Mouse (Mus musculus): Measurements from ENCODE around the gene Tssk1.

Tssk1 gene

GRCm38 (mm10) chr16:17898462-17898861 is 4.4 kb downstream of the Tssk1 start, which contains the start of the genes Dgcr2 and Tssk2:
Gene Dgcr2, minus strand, starts transcription at chr16:17898562.
Gene Tssk2, plus strand, starts transcription at chr16:17898637.
- no peak for DNase-seq (ENCODE audit: low spot score)

GRCm38 (mm10) chr16:17911052-17911595 is 17.1 kb downstream of the Tssk1 start, which contains the start of gene Ess2:
Gene Ess2, minus strand, starts transcription at chr16:17911348.
- DNase-seq (ENCODE audit: low spot score) = peak; percentile 91

- DNase-seq (ENCODE audit: low spot score) = no peak
Measured at GRCm38 (mm10) chr16:17914307-17915249, 20.6 kb downstream of the Tssk1 start, which contains the start of gene Gsc2. Gene Gsc2, minus strand, starts transcription at chr16:17915059.

DNA sequence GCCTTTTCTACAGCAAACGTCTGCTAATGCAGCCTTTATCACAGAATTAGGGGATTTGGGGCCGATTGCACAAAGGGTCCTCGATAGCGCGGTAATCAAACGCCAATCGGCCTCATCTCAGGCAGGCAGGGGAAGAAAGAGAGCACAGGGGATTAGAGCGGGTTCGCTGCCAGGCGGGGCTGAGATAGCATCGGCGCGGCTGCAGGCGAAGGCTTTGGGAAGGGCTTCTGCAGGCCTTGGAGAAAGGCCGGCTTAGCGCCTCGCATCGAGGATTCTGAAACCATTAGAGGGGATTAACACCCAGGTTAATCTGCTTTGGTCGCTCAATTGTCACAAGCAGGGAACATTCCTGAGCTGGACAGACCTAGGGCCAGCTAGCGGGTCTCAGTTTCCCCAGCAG is 26.6 kb downstream of the Tssk1 start:
- no peak for DNase-seq (ENCODE audit: low spot score)

GRCm38 (mm10) chr16:17921325-17922162 is 27.5 kb downstream of the Tssk1 start:
- peak; percentile 86 for DNase-seq (ENCODE audit: low spot score)

GRCm38 (mm10) chr16:17922163-17922538 is 28.1 kb downstream of the Tssk1 start:
- DNase-seq (ENCODE audit: low spot score) = peak; percentile 25

- DNase-seq (ENCODE audit: low spot score) = no peak
Measured at GRCm38 (mm10) chr16:17927351-17928082, 33.5 kb downstream of the Tssk1 start.

DNA sequence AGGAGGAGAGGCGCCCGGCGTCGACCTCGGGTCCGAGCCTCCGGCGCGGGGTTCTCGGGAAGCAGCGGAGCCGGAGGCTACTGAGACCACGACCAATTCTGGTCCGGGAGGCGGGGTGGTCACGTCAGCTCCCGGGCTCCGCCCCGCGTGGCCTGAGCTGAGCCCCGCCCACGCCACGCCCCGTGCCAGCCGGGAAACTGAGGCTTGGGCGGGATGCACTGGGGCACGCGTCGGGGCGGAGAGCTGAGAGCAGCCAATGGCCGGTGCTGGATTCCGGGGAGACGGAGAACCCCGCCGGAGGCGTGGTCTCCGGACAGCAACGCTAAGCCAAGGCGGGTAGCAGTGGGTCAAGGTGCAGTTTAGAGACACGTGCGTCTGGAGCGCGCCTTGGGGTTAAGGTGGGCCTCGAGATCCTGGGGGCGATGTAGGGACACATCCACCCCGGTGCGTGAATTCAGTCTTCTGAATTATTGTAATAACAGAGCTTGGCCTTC is 34.1 kb downstream of the Tssk1 start, which contains the start of gene Slc25a1:
Gene Slc25a1, minus strand, starts transcription at position 133 of the 494 bp plus-strand sequence.
- DNase-seq (ENCODE audit: low spot score) = peak; percentile 36

DNA sequence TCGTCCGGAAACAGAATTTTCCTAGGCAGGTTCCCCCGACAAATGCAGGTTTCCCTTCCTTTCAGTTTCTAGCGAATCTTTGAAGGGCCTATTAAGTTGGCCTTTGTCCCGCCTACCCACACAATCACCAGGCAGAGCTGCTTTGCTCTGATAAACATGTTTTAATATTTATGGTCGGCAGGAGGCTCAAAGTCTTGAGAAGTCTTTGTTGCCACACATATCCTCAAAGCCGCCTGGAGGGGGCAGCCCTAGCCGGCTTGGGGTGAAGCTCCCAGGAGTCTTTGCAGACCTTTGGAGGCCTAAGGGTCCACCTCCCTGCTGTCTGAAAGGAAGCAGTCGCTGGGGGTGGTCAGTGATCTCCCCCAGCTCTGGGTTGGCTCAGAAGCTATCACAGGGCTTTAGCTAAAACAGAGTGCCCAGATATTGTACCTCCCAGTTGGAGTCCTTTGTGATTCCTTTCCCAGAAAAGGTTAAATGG is 34.6 kb downstream of the Tssk1 start:
- DNase-seq (ENCODE audit: low spot score) = no peak

DNA sequence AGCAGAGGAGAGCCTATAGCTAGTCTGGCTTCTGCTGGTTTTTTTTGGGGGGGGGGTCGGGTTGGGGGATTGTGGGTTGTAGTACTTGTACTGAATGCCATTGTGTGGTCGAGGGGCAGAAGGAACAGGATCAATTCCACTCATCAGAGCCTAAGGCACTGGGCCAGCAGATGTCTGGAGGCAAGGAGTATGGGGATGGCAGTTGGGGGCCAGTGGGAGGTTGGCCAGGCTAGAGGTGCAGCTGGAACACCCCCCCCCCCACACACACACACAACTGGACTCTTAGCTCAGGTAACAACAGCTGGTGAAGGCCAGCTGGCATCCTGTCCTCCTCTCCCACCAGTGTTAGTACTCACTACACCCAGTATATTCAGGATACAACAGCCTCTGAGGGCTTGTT is 35.2 kb downstream of the Tssk1 start:
- no peak for DNase-seq (ENCODE audit: low spot score)

- DNase-seq (ENCODE audit: low spot score) = no peak
Measured at GRCm38 (mm10) chr16:17929631-17930030, 35.6 kb downstream of the Tssk1 start.

GRCm38 (mm10) chr16:17931906-17932460 is 38.0 kb downstream of the Tssk1 start:
- DNase-seq (ENCODE audit: low spot score) = no peak

- no peak for DNase-seq (ENCODE audit: low spot score)
Measured at GRCm38 (mm10) chr16:17933594-17934444, 39.8 kb downstream of the Tssk1 start.

- no peak for DNase-seq (ENCODE audit: low spot score)
Measured at GRCm38 (mm10) chr16:17934445-17934910, 40.5 kb downstream of the Tssk1 start.

- DNase-seq (ENCODE audit: low spot score) = no peak
Measured at GRCm38 (mm10) chr16:17936776-17937175, 42.8 kb downstream of the Tssk1 start.

GRCm38 (mm10) chr16:17938187-17938586 is 44.2 kb downstream of the Tssk1 start:
- no peak for DNase-seq (ENCODE audit: low spot score)

- no peak for DNase-seq (ENCODE audit: low spot score)
Measured at GRCm38 (mm10) chr16:17938821-17939220, 44.8 kb downstream of the Tssk1 start.

DNA sequence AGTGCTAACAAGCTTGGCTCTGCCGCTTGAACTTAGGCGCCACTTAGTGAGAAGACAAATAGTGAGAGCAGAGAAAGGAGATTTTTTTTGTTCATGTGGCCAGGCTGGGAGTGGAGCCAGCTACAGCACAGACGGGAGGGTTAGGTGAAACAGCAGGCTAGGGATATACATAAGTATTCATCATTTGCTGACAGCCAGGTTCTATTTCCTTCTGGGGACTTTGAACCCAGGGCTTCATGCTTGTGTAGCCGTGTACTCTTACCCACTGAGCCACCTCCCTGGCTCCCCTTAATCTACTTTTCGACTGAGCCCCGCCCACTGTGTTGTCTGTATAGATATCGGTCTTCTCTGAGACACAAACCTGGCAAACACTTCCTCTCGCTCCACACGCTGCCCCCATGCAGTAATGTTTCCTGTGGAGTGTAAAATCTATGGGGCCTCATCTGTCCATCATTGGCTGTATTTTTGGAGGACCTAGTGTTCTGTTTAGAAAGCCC is 45.3 kb downstream of the Tssk1 start:
- DNase-seq (ENCODE audit: low spot score) = no peak

DNA sequence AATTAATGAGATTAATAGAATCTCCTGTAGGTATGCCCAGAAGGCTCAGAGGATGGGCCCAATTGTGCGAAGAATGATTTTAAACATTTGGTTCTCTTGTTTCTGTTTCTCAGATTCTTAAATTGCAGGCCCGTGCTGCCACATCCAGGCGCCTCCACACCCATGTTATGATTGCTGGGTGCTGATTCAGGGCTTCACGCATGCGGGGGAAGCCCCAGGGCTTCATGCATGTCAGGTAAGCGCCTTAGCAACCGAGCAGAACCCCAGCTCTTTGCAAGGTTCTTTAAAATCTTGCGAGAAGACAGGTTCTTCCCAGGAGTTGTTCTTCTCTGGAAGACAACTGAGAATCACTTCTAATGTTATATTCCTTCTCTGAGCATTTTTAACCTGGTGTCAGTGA is 49.4 kb downstream of the Tssk1 start:
- no peak for DNase-seq (ENCODE audit: low spot score)
